Mouse (Mus musculus) bone marrow macrophage, adult 2 months (primary cell): ENCODE measurements at regions not wholly inside any gene's neighbourhood (a gene's known extent, or its start where the extent isn't known, plus 50 kb on each side); places are given as distances from the start of the nearest gene placed in this dataset.

Experiments used
- CTCF ChIP-seq: IDR thresholded peaks from 2 replicates; pipeline ENCODE4 v1.5.1; 2012; ENCODE audit warnings: low read depth, mild to moderate bottlenecking, low read length, moderate library complexity
- POLR2A ChIP-seq: IDR thresholded peaks from 2 replicates; pipeline ENCODE4 v1.6.1; 2012; ENCODE audit warnings: mild to moderate bottlenecking, low read depth, low read length, borderline replicate concordance

GRCm38 (mm10) chr8:103406921-103407320 is 621.5 kb upstream of the Cdh11 start:
- TF ChIP-seq POLR2A, result no peak
- TF ChIP-seq CTCF, result no peak
